Mouse (Mus musculus) G1E-ER4 (cell line): ENCODE results near the gene Iqgap1. TPM values are rescaled to one million over a fixed set of nuclear protein-coding genes. Genes with fewer than 3 reads are reported as not detected.
A peak's percentile ranks its signal among the peaks of the same experiment; 100 is the strongest.

Experiments used
- GATA1 ChIP-seq: IDR thresholded peaks from one replicate; pipeline ENCODE4 v1.8.0; 2012; ENCODE audit warnings: low read length, inconsistent platforms
- polyA plus RNA-seq: library from polyadenylated mRNA; stranded (reverse); fragments of >175 nt; gene quantifications from 2 replicates; pipeline ENCODE4 v1.2.3, GENCODE M21; 2012

The Iqgap1 gene
- polyA plus RNA-seq, 1 experiment = 12.6 TPM

GRCm38 (mm10) chr7:80828146-80828860 lies 2.5 kb upstream of the Iqgap1 start:
- TF ChIP-seq GATA1 = no peak

GRCm38 (mm10) chr7:80823875-80824682 lies 1.7 kb downstream of the Iqgap1 start:
- TF ChIP-seq GATA1 = no peak

DNA sequence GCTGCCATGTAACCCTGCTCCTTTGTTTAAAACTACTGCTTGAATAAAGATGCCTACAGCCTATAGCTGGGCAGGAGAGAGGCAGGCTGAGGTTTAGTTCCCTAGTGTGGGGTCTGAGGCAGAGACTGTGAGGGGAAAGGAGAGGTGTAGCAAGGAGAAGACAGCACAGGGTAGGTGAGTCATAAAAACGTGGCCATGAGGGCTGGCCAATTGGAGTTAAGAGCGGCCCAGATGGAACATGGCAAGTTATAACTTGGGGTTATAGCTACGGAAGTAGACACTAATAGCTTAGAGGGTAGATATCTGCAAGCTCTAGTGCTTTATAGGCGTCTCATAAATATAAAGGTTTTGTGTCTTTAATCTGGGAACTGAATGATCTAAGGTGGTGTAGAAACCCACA lies 2.5 kb downstream of the Iqgap1 start:
- TF ChIP-seq GATA1 = no peak

GRCm38 (mm10) chr7:80820838-80821237 lies 4.9 kb downstream of the Iqgap1 start:
- no peak for TF ChIP-seq GATA1

GRCm38 (mm10) chr7:80816641-80817040 lies 9.1 kb downstream of the Iqgap1 start:
- TF ChIP-seq GATA1 = no peak

GRCm38 (mm10) chr7:80813397-80813796 lies 12.4 kb downstream of the Iqgap1 start:
- no peak for TF ChIP-seq GATA1

DNA sequence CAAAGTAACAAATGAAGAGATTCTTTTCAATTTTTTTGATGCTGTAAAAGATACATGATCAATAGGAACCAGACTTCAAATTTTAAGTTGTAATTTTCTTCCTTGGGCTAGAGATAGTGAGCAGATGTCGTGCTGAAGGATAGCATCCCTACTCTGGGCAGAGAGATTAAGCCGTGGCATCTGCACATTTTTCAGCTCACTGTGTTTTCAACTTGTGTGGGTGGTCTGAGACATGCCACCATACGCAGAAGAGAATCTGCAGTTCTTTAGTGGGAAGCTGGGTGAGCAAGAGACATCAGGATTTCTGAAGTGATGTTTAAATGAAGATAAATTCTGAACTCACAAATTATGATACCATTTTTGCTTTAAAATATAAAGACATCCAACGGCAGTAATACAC lies 19.4 kb downstream of the Iqgap1 start:
- TF ChIP-seq GATA1 = no peak

DNA sequence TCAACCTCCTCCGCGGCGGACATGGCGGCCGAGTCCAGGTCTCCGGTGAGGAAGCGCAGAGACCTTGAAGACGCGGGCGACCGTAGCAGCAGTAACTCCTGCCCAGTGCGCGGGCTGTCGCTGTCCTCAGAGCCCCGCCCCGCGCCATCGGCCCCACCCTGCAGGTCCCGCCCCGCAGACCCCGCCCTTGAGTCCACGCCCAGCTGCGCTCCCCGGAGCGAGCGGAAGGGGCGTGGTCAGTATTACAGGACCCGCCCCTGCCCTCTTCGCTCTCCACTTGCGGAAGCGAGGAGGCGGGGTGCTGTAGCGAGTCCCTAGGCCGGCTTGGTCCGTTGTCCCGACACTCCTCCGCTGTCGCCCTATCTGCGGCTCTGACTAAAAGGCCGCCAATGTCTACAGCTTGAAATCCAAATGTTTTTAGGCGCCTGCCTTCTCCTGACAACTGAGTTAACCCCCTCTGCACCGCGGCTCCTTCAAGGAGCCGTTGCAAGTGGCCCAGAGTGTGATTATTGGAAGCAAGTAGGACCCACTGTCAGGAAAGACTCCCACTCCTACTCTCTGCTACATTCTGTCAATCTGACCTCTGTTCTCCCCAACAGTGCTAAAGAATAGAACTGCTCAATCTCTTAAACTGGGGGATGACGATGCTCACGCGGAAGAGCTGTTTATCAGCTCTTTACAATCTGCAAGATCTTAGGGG lies 22.5 kb downstream of the Iqgap1 start:
- no peak for TF ChIP-seq GATA1

DNA sequence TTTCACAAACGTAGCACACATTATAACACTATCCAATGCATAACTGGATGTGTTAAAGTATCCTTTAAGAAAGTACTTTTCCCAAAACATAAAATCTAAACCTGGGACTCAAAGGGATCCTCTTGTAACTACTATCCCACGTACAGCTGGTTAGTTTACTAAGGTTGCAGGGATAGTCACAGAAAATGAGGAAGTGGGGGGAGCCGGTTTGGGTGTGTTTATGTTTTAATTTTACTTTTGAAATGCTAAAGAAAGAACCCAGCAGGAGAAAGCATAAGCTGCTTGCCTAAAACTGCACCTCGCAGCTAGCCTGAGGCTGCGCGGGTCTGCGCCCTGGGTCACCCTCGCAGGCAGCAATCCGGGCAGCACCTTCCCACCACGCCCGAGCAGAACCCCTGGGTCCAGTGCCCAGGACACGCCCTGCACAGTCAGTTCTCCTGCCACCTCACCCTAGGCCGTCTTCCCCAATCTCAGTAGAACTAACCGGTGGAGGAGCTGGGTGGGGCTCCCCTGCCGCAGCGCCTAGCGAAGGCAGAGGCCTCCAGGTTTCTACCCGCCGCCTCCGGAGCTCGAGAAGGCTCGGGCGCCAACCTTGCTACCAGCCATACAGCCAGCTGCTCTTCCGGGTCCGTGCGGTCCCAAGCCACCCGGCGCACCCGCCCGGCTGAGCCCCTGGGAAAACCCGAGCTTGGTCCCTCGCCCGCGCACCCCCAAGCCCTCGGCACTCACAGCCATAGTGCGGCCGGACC lies 23.2 kb downstream of the Iqgap1 start:
- no peak for TF ChIP-seq GATA1

GRCm38 (mm10) chr7:80799307-80799706 lies 26.5 kb downstream of the Iqgap1 start:
- TF ChIP-seq GATA1 = no peak

GRCm38 (mm10) chr7:80796805-80797567 lies 28.8 kb downstream of the Iqgap1 start:
- no peak for TF ChIP-seq GATA1

GRCm38 (mm10) chr7:80796258-80796657 lies 29.5 kb downstream of the Iqgap1 start:
- no peak for TF ChIP-seq GATA1

DNA sequence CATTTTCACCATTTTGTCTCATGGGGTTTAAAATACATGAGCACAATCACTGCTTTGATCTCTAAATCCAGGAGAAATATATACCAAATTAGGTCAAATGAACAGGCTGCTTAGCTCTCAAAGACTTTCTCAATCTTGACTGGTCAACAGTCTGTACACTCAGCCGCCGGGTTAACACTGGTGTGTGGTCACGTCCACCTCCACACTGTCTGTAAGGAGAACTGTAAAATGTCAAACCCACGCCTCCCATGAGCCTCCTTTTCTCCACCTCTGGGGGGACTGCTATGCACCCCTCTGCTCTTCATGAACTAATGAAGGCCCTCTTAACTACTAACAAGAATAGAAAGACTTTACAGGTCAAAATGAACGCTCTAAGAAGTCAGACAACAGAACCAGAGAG lies 36.2 kb downstream of the Iqgap1 start:
- no peak for TF ChIP-seq GATA1

GRCm38 (mm10) chr7:80789061-80789460 lies 36.7 kb downstream of the Iqgap1 start:
- TF ChIP-seq GATA1 = peak; percentile 16

GRCm38 (mm10) chr7:80788002-80788401 lies 37.8 kb downstream of the Iqgap1 start:
- TF ChIP-seq GATA1 = no peak
